Mouse (Mus musculus) erythroblast, embryonic 14.5 days (primary cell): ENCODE data around the gene Adam23.

Experiments used
- GATA1 ChIP-seq: IDR thresholded peaks from 2 replicates; pipeline ENCODE4 v1.6.1; 2012; ENCODE audit warnings: low read length, inconsistent platforms, mixed read lengths
- TAL1 ChIP-seq: IDR thresholded peaks from 3 replicates; pipeline ENCODE4 v1.6.1; 2012; ENCODE audit warnings: low read length, inconsistent platforms, mixed read lengths

DNA sequence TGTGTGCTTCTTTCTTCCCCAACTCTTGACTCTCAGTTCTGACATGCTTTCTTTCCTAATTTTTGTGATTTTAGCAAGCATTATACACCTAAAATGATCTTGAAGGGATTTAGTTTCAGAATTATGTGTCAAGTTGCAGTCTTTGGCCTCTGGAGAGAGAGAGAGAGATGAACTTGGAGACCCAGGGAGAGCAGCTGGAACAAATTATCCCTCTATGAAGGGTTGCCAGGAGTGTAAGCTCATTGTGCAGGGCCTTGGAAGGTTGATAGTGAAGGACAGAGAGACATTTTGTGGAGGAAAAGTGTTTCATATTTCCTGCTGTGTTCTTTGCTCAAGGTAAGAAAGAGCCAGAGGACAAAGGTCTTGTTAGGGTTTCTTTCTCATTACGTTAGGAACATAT, 18.8 kb downstream of the Adam23 start:
- TF ChIP-seq GATA1 (no peak), TAL1 (no peak)
